Mouse (Mus musculus) CH12F3 (cell line): ENCODE results near the gene Sparc.
"Not testable (repeated sequence)": the region's sequence is repeated elsewhere in the genome, so short reads cannot be mapped to it uniquely, and the experiment has no call there.

ENCODE experiments used
- in situ Hi-C: fragments of 300-500 bp; cut with MboI; formaldehyde crosslinking; loops from 2 replicates; pipeline ENCODE4 v1.14.3; 2020; ENCODE audit warnings: low sequenced_read_pairs

Gene Sparc

DNA sequence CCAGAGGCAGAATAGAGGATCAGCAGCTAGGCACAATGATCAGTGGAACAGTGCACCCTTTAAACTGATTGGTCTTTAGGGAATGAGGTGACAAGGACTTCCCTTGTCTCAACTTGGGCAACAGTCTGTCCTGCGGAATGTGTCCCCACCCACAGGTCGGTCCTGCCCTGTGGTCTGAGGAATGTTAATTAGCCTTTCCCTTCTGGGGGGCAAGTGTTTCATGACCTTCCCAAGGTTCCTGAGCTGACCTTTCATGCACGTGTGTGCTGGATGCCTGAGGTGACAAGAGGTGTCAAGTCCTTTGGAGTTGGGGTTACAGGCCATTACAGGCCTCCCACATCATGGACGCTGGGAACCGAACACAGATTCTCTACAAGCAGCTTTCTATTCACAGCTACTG lies 16.7 kb upstream of the Sparc start:
- in situ Hi-C loops: no loop called here

DNA sequence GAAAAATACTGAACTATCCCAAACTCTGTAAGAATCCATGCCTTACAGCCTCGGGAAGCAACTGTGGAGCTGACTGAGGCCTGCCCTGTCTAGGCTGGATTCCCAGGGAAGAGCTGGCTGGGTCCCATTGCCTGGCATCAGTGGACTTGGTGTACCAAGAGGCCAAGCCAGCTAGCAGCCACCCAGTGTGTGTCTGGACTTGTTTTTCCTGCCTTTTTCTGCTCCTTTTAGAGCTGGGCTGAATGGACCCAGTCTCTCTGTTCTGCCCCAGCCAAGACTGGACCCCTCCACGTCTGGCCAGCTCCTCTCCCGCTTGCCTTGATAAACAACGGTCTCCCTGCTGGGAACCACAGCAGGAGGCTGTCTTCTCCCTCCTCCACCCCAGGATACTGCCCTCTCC lies 15.0 kb upstream of the Sparc start:
- in situ Hi-C loops: no loop called here

DNA sequence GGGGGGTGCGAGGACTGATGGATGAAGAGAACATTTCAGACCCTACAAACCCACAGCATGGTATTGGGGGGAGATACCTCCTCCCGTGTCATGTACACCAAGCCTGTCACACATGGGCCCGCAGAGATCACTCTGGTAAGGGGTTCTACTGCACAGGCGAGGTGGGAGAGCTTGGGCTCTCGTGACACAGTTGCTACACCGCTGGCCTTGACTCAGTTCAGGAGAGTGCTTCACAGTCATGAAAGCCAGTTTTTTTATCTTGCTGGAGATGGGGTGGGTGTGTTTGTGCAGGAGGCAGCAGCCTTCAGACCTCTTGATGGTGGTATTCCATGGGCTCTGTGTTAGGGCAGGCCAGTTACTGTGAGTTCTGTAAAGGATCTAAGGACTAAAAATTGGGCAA lies 13.1 kb upstream of the Sparc start:
- in situ Hi-C loops: no loop called here

DNA sequence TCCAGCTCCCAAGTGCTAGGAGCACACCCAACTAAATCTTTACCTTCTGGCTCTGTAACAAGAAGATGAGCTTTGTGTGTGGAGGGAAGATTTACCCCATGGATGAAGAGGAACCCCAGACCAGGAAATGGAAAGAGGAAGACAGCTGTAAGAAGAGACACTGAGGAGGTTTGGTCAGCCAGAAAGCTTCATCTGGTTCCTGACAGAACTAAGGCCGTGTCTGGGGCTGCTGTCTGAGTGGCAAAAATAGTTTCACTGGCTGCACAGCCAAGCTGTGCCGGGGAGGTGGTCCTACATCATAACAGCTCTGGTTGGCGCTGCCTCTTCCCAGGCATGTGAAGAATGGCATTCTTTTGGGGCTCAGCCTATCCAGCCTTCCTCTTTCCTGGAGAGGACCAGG lies 10.0 kb upstream of the Sparc start:
- in situ Hi-C loops: no loop called here

DNA sequence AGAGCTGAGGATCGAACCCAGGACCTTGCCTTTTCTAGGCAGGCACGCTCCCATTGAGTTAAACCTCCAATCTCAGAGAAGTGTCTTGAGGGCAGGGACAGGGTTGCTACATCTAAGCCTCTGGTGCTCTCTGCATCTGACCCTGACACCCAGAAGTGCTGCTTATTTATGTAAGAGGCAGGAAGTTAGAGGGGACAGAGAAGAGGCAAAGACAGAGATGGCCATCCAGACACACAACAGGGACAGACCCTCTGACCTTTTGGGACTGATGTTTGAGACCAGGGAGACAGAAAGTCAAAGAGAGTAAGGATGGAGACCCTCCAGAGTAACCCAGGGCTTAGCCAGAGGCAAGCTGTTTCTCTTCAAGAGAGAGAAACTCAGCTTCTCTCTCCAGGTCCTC lies 7.0 kb upstream of the Sparc start:
- in situ Hi-C loops: no loop called here

DNA sequence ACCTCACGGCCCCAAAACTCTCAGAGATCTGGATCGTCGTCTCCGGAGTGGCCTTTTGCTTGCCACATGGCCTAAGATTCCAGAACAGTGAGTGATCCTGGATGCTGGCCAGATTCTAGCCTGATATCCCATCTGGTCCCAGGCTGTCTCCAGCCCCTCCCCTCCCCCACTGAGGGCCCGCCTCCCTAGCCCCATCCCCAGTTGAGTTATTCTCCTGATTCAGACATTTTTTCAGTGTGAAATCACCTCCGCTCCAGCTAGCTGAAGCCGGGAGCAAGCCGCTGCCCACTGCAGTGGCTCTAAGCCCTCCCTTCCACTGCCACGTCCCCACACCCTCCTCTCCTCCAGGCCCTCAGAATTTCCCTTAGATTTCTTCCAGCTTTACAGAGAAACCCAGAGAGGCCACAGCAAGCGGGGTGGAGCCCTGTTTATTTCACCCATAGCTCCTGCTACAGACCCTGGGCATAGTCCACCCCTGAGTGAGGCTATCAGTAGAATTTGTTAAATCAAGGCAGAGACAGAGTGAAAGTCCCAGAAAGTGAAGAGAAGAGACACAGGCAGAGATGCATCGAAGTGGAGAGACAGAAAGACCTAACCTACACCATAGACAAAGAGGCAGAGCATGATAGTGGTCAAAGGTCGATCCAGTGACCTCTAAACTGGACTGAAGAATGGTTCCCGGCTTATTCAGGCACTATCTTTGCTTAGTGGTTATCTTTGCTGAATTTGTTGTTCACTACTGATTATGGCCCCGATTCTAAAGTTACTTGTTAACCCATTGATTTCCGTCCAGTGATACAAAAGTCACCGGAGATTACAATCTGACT lies 5.4 kb upstream of the Sparc start:
- in situ Hi-C loops: no loop called here

DNA sequence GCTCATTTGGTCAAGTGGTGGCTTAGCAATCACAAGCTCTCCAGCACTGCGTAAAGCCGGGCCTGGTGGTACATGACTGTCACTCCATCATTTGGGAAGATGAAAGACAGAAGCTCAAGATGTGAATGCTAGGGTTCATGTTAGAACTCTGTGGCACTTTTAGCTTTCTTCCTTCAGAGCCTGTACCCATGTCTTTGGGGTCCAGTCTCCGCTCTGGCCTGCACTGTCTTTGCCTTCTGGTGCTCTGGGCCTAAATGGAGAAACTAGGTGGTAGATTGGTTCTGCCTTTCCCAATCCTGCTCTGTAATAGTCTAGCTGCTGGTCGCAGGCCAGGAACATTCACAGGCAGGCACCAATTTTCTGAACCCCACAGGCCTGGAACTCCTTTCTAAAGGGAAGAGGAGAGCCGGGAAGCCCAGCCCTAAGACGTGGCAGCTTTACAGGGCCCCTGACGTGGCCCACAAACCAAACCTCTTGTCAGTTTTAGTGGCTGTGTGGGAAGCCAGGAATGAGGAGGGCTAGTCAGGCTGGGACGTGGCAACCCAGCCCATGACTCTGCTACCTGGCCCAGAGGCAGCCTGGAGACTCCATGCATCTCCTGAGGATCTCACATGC lies 1.9 kb upstream of the Sparc start:
- in situ Hi-C loops: no loop called here

DNA sequence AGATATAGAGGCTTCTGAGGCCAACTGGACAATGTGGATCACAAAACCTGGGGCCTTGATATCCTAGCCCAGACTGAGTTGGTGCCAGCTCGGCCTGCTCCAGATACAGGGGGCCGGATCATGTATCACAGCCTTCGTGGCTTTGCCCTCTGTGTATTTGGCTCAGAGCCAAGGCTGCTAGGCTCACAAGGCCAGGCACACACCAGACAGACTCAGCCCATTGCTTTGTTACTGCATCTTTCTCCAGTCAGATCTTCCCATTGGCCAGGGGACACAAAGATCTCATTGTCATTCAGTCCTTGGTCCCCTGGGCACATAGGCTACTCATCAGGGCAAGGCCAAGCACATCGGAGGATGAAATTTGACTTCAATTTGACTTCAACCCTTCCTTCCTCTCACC lies 773 bp upstream of the Sparc start:
- in situ Hi-C loops: no loop called here

DNA sequence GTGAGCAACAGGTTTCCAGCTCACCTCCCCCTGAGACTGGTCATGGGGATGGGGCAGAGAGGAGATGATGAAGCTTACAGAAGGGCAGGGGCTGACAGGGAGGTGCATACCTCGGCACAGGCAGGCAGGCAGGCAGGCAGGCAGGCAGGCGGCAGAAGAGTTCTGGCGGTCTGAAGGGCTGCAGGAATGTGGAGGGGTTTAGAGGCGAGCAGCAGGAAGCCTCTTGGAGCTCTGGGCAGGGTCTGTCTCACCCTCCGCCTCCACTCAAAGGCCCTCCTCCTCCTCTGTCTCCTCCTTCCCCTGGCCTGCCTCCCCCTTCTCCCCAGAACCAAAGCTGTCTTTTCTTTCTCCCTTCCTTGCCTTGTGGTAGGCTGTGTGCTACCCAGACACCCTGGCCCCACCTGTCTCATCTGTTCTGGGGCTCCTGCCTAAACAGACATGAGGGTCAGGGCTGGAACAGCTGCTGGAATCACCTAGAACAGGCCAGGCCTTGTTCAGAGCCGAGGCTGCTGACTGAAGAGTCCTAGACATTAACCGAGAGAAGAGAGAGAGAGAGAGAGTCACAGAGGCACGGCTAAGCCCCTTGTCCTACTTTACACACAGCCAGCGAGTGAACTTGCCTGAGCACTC lies 3.2 kb downstream of the Sparc start:
- in situ Hi-C loops: no loop called here

DNA sequence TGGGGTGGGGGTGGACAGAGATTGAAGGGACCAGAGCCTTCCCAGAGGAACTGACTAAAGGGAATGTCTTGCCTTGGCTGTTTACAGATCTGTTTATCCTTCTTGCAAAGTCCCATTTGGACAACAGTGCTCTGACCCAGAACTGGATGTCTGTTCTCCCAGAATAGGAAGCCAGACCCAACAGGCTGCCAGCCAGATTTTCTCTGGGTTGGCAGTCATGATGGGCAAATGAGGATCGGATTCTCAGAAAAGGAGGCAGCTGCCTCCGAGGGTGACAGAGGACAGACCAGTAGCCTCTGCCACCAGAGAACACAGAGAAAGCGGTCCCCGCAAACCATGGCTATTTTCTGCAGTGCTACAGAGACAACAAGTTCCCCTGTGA lies 3.7 kb downstream of the Sparc start:
- in situ Hi-C loops: no loop called here

DNA sequence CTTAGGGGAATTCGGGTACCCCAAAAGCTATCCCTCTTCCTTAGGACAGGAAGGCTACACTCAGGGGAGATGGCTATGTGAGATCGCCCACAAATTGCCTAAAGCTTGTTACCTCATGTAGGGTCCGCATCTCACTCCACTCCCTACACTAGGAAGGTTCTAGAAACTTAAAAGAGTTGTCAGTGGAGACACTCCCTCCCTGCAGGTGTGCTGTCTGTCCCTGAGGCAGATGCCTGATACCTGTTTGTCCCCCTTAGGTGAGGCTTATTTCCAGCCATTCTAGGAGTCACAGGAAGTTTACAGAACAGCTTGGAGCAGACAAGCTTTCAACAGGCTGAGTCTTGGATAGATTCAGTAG lies 4.3 kb downstream of the Sparc start:
- in situ Hi-C loops: no loop called here

DNA sequence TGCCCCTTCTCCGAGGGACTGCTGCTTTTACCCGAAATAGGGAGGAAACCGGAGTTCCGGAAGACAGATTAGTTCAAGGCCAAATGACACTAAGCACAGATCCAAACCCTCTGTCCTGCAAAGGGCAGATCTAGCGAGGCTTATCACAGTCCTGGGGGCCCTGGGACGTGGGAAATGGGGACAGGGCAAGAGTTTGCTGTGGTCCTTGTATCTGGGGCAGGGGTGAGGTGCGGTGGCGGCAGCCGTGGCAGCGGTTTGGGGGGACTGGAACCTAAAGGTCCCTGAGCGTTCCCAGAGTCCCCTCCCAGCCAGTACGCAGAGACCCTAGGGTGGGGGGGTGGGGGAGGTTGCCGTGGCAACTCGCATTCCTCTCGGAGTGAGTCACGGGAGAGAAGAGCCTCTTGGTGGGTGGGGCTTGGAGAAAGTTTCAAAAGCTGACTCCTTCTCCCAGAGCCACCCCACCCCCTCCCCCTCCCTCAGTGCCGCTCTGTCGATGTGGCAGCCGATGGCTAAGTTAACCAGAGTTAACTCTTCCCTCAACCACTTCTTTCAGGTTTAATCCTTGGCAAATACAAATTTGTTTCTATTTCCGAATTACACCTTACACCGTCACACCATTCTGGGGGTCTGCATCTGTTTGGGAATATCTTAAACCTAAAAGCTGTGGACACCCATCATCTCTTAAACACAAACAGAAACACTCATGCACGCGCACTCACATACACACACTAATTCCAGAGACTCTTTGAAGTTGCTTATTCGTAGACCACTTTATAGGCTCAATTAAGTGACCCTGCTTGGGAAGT lies 4.9 kb downstream of the Sparc start:
- in situ Hi-C loops: no loop called here

DNA sequence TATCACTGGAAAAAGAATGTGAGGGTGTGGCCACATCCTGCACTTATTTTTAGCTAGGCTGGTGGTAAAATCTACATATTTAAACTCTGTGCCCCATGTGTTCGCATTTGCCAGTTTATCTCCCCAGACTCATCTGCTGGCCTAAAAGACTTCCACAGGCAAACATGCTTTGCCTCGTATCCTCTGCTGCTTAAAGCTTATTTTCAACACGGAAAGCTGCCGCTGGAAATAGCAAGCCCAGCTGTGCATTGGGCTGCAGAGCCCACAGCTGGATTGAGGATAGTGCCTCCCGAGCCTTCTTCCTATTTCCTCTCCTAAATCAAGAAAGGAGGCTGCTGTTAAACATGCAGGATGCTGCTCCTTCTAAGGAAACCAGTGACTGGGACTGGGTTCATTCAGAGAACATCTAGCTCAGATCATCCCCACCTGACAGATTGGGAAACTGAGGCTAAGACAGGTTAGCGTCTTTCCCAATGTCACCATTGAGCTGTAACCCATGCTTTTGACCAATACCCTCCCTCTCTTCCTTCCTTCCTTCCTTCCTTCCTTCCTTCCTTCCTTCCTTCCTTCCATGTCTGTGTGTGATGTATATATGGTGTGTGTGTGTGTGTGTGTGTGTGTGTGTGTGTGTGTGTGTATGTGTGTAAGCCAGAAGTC lies 6.2 kb downstream of the Sparc start:
- in situ Hi-C loops: no loop called here

DNA sequence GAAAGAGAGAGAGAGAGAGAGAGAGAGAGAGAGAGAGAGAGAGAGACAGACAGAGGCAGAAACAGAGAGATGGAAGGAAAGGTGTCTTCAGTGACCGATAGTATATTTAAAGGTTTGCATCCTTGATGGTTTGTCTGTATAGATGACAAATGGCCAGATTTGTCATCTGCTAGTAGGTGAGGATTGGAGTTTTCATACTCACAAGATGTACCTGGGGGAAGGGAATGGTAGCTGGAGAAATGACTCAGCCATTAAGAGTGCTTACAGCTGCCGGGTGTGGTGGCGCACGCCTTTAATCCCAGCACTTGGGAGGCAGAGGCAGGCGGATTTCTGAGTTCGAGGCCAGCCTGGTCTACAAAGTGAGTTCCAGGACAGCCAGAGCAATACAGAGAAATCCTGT lies 7.3 kb downstream of the Sparc start:
- in situ Hi-C loops: not testable (repeated sequence)

DNA sequence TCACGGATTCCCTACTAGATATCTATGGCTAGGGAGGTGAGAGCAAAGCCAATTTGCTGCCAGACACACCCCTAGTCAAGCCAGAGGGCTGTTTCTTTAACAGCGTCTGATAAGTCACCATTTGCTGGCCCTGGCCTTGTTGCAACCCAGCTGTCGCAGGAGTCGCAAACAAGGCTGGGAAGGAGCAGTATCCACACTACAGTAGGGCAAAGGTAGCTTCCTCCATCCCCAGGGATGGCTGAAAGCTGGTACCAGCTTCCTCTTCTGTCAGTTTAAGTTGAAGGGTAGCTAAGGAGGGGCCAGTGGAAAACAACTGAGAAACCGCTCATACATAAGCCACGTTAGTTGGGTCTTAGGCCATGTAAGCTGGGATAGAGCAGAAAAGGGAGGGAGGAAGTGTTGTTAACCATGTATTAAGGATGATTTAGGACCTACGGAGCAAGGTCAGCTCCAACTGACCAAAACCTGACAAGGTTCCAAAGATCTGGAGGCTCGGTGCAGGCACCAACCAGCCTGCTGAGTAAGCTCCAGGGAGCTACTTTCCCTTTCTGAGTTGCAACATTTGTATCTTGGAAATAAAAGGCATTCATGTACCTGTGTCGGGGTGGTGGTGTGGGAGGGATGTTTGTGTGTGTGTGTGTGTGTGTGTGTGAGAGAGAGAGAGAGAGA lies 7.8 kb downstream of the Sparc start:
- in situ Hi-C loops: no loop called here

DNA sequence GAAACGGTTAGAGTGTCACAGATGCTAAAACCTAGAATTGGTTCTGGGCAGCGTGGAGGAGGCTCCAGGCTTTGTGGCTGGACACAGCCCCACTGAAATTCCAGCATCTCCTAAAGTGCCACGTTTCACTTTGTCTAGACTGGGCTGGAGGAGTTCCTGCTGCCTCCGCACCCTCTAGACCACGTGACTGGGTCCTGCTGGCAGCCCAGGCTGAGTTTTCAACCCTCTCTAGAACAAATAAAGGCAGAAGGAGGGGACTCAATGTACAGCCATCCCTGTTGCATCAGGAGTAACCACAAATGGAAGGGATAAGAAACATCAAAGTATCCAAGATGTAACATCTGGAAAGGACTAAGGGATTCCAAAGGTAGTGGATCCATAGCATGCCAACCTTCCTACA lies 8.7 kb downstream of the Sparc start:
- in situ Hi-C loops: no loop called here

DNA sequence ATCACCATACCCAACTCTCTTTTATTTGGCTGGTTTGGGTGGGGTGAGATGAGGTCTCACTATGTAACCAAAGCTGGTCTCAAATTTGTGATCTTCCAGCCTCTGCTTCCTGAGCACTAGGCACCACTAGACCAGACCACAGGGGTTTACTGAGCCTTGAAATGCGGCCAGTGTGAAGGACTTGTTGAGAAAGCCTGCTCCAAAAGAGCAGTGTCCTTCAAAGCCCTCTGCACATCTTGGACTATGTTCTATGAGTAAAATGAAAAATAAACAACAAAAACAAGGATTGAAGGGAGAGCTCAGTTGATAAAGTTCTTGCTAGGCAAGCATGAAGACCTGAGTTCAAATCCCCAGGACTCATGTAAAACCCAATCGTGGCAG lies 9.6 kb downstream of the Sparc start:
- in situ Hi-C loops: no loop called here

DNA sequence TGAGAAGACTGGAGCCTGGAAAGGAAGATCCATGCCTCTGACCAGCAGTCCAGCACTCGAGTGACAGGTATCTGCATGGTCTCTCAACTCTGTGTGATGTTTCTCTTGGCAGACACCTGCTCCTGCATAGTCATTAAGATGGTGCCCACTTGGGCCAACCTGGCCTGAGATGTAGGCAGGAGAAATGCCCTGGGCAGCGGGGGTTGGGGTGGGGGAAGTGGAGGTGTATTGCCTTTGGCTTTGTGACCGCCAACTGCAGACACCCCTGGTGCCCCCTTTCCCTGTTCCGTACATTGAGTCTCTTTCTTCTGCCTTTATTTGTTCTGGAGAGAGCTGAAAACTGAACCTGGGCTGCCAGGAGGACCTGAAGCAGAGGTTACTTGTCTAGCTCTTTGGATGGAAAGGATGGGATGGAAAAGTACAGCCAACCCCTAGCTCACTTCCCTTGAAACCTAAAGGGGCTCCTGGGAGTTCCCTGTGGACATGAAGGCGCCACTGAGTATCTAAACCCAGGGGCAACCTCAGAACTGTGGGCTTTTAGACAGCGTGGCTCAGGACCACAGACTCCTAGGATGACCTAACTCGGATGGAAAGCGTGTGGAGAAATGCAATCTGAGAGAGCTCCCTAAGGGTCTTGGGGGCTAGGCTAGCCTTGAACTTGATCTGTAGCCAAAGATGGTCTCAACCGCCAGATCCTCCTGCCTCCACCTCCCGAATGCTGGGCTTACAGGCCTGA lies 10.1 kb downstream of the Sparc start:
- in situ Hi-C loops: no loop called here

DNA sequence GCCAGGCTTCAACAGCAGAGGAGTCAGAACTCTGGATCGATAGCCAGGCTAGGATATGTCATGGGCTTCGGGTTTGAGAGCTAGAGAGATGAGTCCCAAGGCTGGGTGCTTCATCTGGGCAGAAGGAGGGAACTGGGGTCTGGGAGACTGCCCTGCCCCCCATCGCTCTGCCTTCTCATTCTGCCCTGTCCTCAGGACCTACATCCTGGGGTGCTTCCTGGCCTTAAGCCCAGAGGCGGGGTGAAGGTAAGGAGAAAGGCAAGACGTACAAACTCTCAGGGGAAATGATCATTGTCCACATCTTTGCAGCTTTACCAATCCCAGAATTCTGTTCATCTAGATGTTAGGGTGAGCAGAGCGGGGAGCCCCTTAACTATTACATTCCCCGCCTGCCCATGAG lies 10.9 kb downstream of the Sparc start:
- in situ Hi-C loops: no loop called here

DNA sequence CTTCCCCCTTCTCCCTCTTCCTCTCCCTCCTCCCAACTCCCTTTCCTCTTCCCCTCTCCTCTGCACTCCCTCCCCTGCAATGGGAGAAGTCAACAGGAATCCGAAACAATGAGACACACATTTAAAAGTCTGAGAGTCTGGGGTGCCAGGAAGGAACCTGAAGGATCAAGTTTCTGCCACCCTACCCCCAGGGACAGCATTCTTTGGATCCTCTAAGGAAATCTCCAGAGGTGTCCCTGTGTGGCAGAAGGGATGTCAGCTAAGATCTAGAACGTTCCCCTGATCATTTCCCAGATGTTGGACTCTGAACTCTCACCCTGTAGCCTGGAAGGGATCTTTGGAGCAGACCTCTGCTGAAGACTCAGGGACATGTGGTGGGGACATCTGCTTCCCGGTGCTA lies 12.5 kb downstream of the Sparc start:
- in situ Hi-C loops: no loop called here
